Mouse (Mus musculus) bone marrow, adult 2 months (tissue): ENCODE data around the gene Pramef17. TPM values are rescaled to one million over a fixed set of nuclear protein-coding genes. Genes with fewer than 3 reads are reported as not detected.
"Not testable (repeated sequence)": the region's sequence is repeated elsewhere in the genome, so short reads cannot be mapped to it uniquely, and the experiment has no call there.

Source experiments
- H3K27ac ChIP-seq: fragments of 200-500 bp; 2 replicates; pipeline ENCODE4 v1.5.1; 2012; ENCODE audit warnings: low read depth, mild to moderate bottlenecking, control low read depth, inconsistent platforms, low read length; ENCODE audit not compliant: control insufficient read depth, poor library complexity, insufficient read depth
- H3K4me1 ChIP-seq: fragments of 200-500 bp; 2 replicates; pipeline ENCODE4 v1.6.1; 2011; ENCODE audit warnings: low read length; ENCODE audit not compliant: control insufficient read depth, insufficient read depth
- H3K4me3 ChIP-seq: fragments of 200-500 bp; replicated peaks from 2 replicates; pipeline ENCODE3; 2011; ENCODE audit warnings: mild to moderate bottlenecking, low read depth, low read length, control low read depth; ENCODE audit not compliant: control insufficient read depth
- WGBS: fragments of 180-500 bp; shearing (Covaris S2); methylation state at CpG from one replicate; pipeline ENCODE4 v1.1.7; 2018; 5-methylcytosine and 5-hydroxymethylcytosine counted together
- polyA plus RNA-seq: library from polyadenylated mRNA; stranded (reverse); fragments of >200 nt; gene quantifications from 2 replicates; pipeline ENCODE4 v1.2.4, GENCODE M21; 2011; ENCODE audit warnings: low replicate concordance; ENCODE audit not compliant: missing spikeins, insufficient read depth, insufficient read length

Pramef17 gene
- not detected in 2 replicates for polyA plus RNA-seq

DNA sequence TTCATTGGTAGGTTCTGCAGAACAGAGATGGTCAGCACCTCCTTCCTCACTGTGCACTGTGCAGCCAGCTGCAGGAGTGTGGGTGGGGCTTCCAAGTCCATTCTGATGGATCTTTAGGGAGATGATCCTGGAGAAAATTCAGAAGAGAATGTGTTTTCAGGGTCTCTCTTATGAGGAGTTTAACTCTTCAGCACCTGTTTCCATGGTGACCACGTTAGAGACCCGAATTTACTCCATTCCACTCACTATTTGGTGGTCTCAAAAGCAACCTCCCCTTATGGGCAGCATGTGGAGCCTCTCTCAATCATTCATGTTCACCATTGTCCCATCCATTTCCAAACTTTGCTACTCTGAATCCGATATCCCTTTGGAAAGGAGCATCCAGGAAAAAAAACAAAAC, at the start of gene Pramef17:
Gene Pramef17, minus strand, starts transcription at position 101 of the 400 bp plus-strand sequence.
- not testable (repeated sequence) for H3K4me3 ChIP-seq, H3K4me1 ChIP-seq, H3K27ac ChIP-seq
- 45% methylated on average over 3 of the region's 3 CpGs for WGBS

DNA sequence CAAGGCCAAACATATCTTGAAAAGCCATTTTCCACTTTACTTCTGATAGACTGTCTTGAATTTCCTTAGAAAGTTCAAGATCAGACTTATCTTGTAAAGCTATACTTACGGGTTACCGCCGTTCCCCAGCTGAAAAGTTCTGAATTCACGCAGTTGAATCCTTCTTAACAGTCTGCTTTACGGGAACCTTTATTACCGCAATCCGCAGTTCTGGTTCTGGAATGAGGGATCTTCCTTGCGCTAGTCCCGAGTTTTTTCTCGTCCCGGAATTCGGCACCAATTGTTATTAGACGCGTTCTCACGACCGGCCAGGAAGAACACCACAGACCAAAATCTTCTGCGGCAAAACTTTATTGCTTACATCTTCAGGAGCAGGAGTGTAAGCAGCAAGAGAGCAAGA, 6.0 kb downstream of the Pramef17 start:
- not testable (repeated sequence) for H3K27ac ChIP-seq, H3K4me3 ChIP-seq, H3K4me1 ChIP-seq
- WGBS, result 90% methylated on average over 17 of the region's 17 CpGs

DNA sequence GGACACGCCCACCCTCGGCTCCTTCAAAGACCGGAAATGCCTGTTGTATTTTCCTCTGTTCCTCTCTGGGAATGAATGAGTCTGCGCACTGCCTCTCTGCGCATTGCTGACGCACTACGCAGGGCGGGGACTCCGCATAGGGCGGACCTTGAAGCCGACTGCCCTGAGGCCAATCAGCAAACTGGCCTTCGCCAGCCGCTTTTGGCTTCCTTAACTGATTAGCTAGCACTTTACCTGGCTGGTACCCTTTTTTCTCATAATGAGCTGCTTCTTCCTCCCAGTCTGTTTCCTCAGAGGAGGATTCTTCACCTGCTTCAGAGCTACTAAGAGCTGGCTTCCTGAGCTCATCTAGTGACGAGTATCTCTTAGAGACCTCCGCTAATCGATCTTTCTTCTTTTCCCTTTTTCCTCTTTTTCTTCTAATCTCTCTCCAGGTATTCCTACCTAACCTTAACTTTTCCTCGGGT, 6.7 kb downstream of the Pramef17 start:
- not testable (repeated sequence) for H3K4me1 ChIP-seq, H3K27ac ChIP-seq, H3K4me3 ChIP-seq
- 88% methylated on average over 11 of the region's 17 CpGs for WGBS

DNA sequence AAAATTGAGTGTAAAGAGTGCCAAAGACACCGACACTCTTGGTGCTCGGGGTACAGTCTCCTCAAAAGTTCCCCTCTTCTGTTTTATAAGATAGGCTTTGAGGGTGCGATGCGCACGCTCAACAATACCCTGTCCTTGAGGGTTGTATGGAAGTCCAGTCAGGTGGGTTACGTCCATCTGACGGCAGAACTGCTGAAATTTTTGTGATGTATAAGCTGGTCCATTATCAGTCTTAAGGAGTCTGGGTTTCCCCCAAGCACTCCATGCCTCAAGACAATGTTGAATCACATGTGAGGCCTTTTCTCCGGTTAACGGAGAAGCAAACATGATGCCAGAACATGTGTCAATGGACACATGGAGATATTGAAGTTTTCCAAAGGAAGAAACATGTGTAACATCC, 8.4 kb downstream of the Pramef17 start:
- 94% methylated on average over 5 of the region's 9 CpGs for WGBS
- H3K4me1 ChIP-seq, H3K27ac ChIP-seq, H3K4me3 ChIP-seq: not testable (repeated sequence)

DNA sequence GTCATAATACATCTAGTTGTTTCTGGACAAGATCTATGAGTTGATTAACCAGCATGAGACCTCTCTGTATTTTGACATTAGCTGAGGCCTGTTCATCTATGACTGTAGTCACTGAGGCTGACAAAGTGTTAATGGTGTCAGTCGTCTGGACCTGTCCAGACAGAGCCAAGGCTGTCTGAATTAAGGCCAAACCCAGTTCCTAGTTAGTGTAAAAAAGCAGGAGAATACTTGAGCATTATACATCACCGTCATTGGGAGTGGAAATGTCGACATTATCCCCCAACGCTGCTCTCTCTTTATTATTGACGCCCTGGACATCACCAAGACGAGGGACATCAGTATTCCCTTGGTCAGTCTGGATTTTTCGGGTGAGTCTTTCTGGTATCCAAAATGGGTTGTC, 9.0 kb downstream of the Pramef17 start:
- WGBS, result no CpG with 5 or more reads among the region's 7 CpGs
- not testable (repeated sequence) for H3K4me1 ChIP-seq, H3K27ac ChIP-seq, H3K4me3 ChIP-seq

DNA sequence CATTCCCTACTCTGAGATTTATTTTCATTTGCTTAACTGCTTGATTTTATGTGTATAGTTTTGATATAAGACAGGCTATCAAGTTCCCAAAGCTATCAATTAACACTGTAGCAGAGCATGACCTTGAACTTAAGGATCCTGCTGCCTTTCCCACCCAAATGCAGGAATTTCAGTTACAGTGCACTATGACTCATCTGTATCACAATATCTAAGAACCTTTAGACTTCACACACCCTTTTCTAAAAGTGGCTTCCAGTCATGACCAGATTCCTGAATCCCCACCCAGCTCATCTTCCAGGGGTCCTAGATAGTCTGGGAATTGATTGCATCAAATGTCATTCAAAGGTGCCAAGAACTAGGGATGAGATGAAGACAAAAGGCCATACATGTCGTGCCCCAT, 10.7 kb downstream of the Pramef17 start:
- WGBS, result 44% methylated on average over 1 of the region's 1 CpGs
- not testable (repeated sequence) for H3K27ac ChIP-seq, H3K4me3 ChIP-seq, H3K4me1 ChIP-seq

DNA sequence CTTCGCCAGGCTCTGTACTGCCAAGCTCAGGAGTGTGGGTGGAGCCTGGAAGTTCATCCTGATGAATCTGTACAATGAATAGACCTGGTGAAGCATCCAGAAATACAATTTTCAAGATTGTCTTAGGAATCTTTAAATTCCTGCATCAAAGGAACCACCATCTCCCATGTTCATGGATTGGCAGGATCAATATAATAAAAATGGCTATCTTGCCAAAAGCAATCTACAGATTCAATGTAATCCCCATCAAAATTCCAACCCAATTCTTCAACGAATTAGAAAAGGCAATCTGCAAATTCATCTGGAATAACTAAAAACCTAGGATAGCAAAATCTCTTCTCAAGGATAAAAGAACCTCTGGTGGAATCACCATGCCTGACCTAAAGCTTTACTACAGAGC, 27.3 kb downstream of the Pramef17 start, which contains the start of gene Gm13101:
Gene Gm13101, minus strand, starts transcription at position 101 of the 400 bp plus-strand sequence.
- H3K27ac ChIP-seq, H3K4me3 ChIP-seq, H3K4me1 ChIP-seq: not testable (repeated sequence)
- WGBS, result 39% methylated on average over 2 of the region's 2 CpGs

DNA sequence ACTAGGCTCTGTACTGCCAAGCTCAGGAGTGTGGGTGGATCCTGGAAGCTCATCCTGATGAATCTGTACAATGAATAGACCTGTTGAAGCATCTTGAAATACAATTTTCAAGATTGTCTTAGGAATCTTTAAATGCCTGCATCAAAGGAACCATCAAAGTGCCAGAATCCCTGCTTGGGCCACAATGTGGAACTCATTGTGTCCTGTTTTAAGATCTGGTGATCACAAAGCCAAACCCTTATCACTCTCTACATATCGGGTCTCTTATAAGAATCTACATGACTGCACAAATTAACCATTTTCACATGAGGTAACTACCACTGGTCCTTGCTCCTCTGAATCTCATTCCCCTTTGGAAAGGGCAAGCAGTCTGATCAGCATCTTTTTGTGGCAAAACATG, 43.3 kb downstream of the Pramef17 start, which contains the start of gene Pramef25:
Gene Pramef25, minus strand, starts transcription at position 101 of the 400 bp plus-strand sequence.
- 75% methylated on average over 1 of the region's 1 CpGs for WGBS
- H3K4me1 ChIP-seq, H3K4me3 ChIP-seq, H3K27ac ChIP-seq: not testable (repeated sequence)

Other genes with a start within 250 kb of the Pramef17 start
- not detected in 2 replicates for gene Gm13023, start 205.0 kb downstream of the Pramef17 start, polyA plus RNA-seq
- gene Gm13084, start 178.3 kb downstream of the Pramef17 start, polyA plus RNA-seq, result not detected in 2 replicates
- gene Gm13103, start 147.9 kb downstream of the Pramef17 start, polyA plus RNA-seq, result not detected in 2 replicates
- not detected in 2 replicates for gene Pramef6, start 94.0 kb downstream of the Pramef17 start, polyA plus RNA-seq
- gene Pramef25, start 43.4 kb downstream of the Pramef17 start, polyA plus RNA-seq, result not detected in 2 replicates
- not detected in 2 replicates for gene Gm13101, start 27.4 kb downstream of the Pramef17 start, polyA plus RNA-seq
- gene Pramel4, start 64.8 kb upstream of the Pramef17 start, polyA plus RNA-seq, result not detected in 2 replicates
- gene Gm13102, start 112.1 kb upstream of the Pramef17 start, polyA plus RNA-seq, result not detected in 2 replicates
- not detected in 2 replicates for gene Oog3, start 168.3 kb upstream of the Pramef17 start, polyA plus RNA-seq
- not detected in 2 replicates for gene Oog2, start 196.3 kb upstream of the Pramef17 start, polyA plus RNA-seq
- gene C87977, start 218.9 kb upstream of the Pramef17 start, polyA plus RNA-seq, result not detected in 2 replicates